Mouse (Mus musculus) cerebellum, adult 2 months (tissue): ENCODE results near the gene Myoz1. TPM values are rescaled to one million over a fixed set of nuclear protein-coding genes. Genes with fewer than 3 reads are reported as not detected.

Experiments used
- DNase-seq, 2 experiments: peaks; one replicate each; pipeline ENCODE4 v3.0.0; 2021
- H3K27ac ChIP-seq: fragments of 200-500 bp; 2 replicates; pipeline ENCODE4 v1.5.1; 2012; ENCODE audit warnings: low read length, control low read depth, inconsistent platforms; ENCODE audit not compliant: insufficient read depth
- H3K27me3 ChIP-seq: fragments of 200-500 bp; 2 replicates; pipeline ENCODE4 v1.6.1; 2012; ENCODE audit warnings: inconsistent platforms, mild to moderate bottlenecking, low read length, moderate library complexity; ENCODE audit not compliant: control insufficient read depth, insufficient read depth
- H3K4me1 ChIP-seq: fragments of 200-500 bp; 2 replicates; pipeline ENCODE4 v1.6.1; 2011; ENCODE audit warnings: low read length; ENCODE audit not compliant: control insufficient read depth, insufficient read depth
- H3K4me3 ChIP-seq: fragments of 200-500 bp; replicated peaks from 2 replicates; pipeline ENCODE3; 2011; ENCODE audit warnings: mild to moderate bottlenecking, low read depth, low read length, control low read depth; ENCODE audit not compliant: insufficient read depth
- CTCF ChIP-seq: fragments of 200-500 bp; IDR thresholded peaks from 2 replicates; pipeline ENCODE4 v1.5.1; 2011; ENCODE audit warnings: low read depth, mild to moderate bottlenecking, control low read depth, low read length, moderate library complexity, borderline replicate concordance; ENCODE audit not compliant: insufficient read depth
- POLR2A ChIP-seq: fragments of 200-500 bp; IDR thresholded peaks from 2 replicates; pipeline ENCODE4 v1.6.1; 2011; ENCODE audit warnings: low read length, control low read depth, borderline replicate concordance; ENCODE audit not compliant: insufficient read depth
- WGBS: fragments of 180-500 bp; shearing (Covaris S2); methylation state at CpG from one replicate; pipeline ENCODE4 v1.1.7; 2018; 5-methylcytosine and 5-hydroxymethylcytosine counted together
- polyA plus RNA-seq: library from polyadenylated mRNA; depleted of rRNA; stranded (reverse); fragments of >200 nt; gene quantifications from 2 replicates; pipeline ENCODE4 v1.2.3, GENCODE M21; 2012

Gene Myoz1
- polyA plus RNA-seq, 1 experiment = not detected

GRCm38 (mm10) chr14:20616421-20616820, 39.9 kb downstream of the Myoz1 start:
- no peak overlapping the region; the same call in 1 of the 2 replicates for H3K27ac ChIP-seq
- peak in 1 of 2 experiments; percentile 18 for DNase-seq
- no peaks in the 10 kb centered on the region for H3K4me1 ChIP-seq
- no peak for TF ChIP-seq POLR2A
- no peak for TF ChIP-seq CTCF
- 22% methylated on average over 2 of the region's 2 CpGs for WGBS
- H3K27me3 ChIP-seq = no peaks in the 10 kb centered on the region
- no peak overlapping the region for H3K4me3 ChIP-seq

- no peak overlapping the region for H3K27ac ChIP-seq
- WGBS = 98% methylated on average over 2 of the region's 2 CpGs
- H3K4me1 ChIP-seq = no peaks in the 10 kb centered on the region
- no peaks in the 10 kb centered on the region for H3K27me3 ChIP-seq
- no peak overlapping the region for H3K4me3 ChIP-seq
- no peak for TF ChIP-seq CTCF
- TF ChIP-seq POLR2A = no peak
- no peak for DNase-seq
Observed at GRCm38 (mm10) chr14:20615075-20615474, 41.3 kb downstream of the Myoz1 start.

- H3K4me1 ChIP-seq = no peaks in the 10 kb centered on the region
- no peak overlapping the region for H3K4me3 ChIP-seq
- H3K27me3 ChIP-seq = no peaks in the 10 kb centered on the region
- no peak for DNase-seq
- no peak overlapping the region for H3K27ac ChIP-seq
- WGBS = 94% methylated on average over 1 of the region's 1 CpGs
- TF ChIP-seq POLR2A (no peak), CTCF (no peak)
Observed at GRCm38 (mm10) chr14:20612820-20613219, 43.5 kb downstream of the Myoz1 start.

GRCm38 (mm10) chr14:20610146-20610545, 46.2 kb downstream of the Myoz1 start:
- Histone ChIP-seq H3K4me3 (no peak overlapping the region), H3K4me1 (no peaks in the 10 kb centered on the region), H3K27me3 (no peaks in the 10 kb centered on the region), H3K27ac (no peak overlapping the region)
- WGBS = 66% methylated on average over 4 of the region's 4 CpGs
- no peak for DNase-seq
- TF ChIP-seq CTCF (no peak), POLR2A (no peak)

- no peak for DNase-seq
- H3K4me3 ChIP-seq = no peak overlapping the region
- TF ChIP-seq POLR2A = no peak
- H3K27me3 ChIP-seq = no peaks in the 10 kb centered on the region
- WGBS = 79% methylated on average over 3 of the region's 3 CpGs
- H3K4me1 ChIP-seq = no peaks in the 10 kb centered on the region
- no peak overlapping the region for H3K27ac ChIP-seq
Observed at GRCm38 (mm10) chr14:20609519-20609918, 46.8 kb downstream of the Myoz1 start.

- Histone ChIP-seq H3K27ac (no peak overlapping the region), H3K4me1 (no peaks in the 10 kb centered on the region), H3K4me3 (no peak overlapping the region), H3K27me3 (no peaks in the 10 kb centered on the region)
- 74% methylated on average over 9 of the region's 9 CpGs for WGBS
- TF ChIP-seq POLR2A (no peak), CTCF (no peak)
- DNase-seq = no peak
Observed at GRCm38 (mm10) chr14:20607396-20608126, 48.8 kb downstream of the Myoz1 start.

- no peaks in the 10 kb centered on the region for H3K27me3 ChIP-seq
- H3K4me3 ChIP-seq = no peak overlapping the region
- DNase-seq = no peak
- TF ChIP-seq POLR2A (no peak), CTCF (no peak)
- H3K4me1 ChIP-seq = peaks cover 1% of the 10 kb centered on the region; the same call in 1 of the 2 replicates
- 98% methylated on average over 1 of the region's 1 CpGs for WGBS
- no peak overlapping the region for H3K27ac ChIP-seq
Observed at GRCm38 (mm10) chr14:20601287-20601686, 55.1 kb downstream of the Myoz1 start.

GRCm38 (mm10) chr14:20600203-20600602, 56.1 kb downstream of the Myoz1 start:
- Histone ChIP-seq H3K4me3 (no peak overlapping the region), H3K27me3 (no peaks in the 10 kb centered on the region), H3K4me1 (peaks cover 8% of the 10 kb centered on the region), H3K27ac (no peak overlapping the region)
- 69% methylated on average over 2 of the region's 2 CpGs for WGBS
- no peak for DNase-seq
- no peak for TF ChIP-seq POLR2A
- TF ChIP-seq CTCF = no peak
